Mouse (Mus musculus) lung, embryonic 15.5 days (tissue): Measurements from ENCODE around the gene Fam118b. TPM values are rescaled to one million over a fixed set of nuclear protein-coding genes. Genes with fewer than 3 reads are reported as not detected.

Experiments used
- polyA plus RNA-seq: library from polyadenylated mRNA; unstranded; fragments of >200 nt; fragmentation: Nextera tagmentation; extraction: Ambion mirVana; gene quantifications from 2 replicates; pipeline ENCODE4 v1.2.1, GENCODE M21; 2015

The Fam118b gene
- polyA plus RNA-seq, 1 experiment from 2014 or later = 36.7 TPM

Other genes starting within 250 kb of the Fam118b start
- gene St3gal4, start 148.5 kb downstream of the Fam118b start, polyA plus RNA-seq = 36.4 and 37.4 TPM in 2 replicates
- 92.6 and 93.1 TPM in 2 replicates for gene Dcps, start 91.7 kb downstream of the Fam118b start, polyA plus RNA-seq
- gene Srpr, start 67.6 kb downstream of the Fam118b start, polyA plus RNA-seq = 113 and 118 TPM in 2 replicates
- 10.6 and 14.0 TPM in 2 replicates for gene Tirap, start 67.5 kb downstream of the Fam118b start, polyA plus RNA-seq
- 37.9 and 43.0 TPM in 2 replicates for gene Foxred1, start 56.8 kb downstream of the Fam118b start, polyA plus RNA-seq
- gene Rpusd4, start 60 bp upstream of the Fam118b start, polyA plus RNA-seq = 24.3 and 27.7 TPM in 2 replicates
- gene Cdon, start 153.3 kb upstream of the Fam118b start, polyA plus RNA-seq = 3.9 and 4.7 TPM in 2 replicates